Mouse (Mus musculus): Measurements from ENCODE around the gene BC117090. TPM values are rescaled to one million over a fixed set of nuclear protein-coding genes. Genes with fewer than 3 reads are reported as not detected.
"Not testable (repeated sequence)": the region's sequence is repeated elsewhere in the genome, so short reads cannot be mapped to it uniquely, and the experiment has no call there.

BC117090 gene
- not detected in 2 replicates for polyA plus RNA-seq (2016; fragmentation: Nextera tagmentation; extraction: Ambion mirVana)

GRCm38 (mm10) chr16:36334232-36334631, at the start of gene BC117090:
Gene BC117090, minus strand, starts transcription at chr16:36334332.
- WGBS, result 85% methylated on average over 3 of the region's 3 CpGs
- Histone ChIP-seq H3K9ac (no peak within 1 kb of the TSS), H3K36me3 (replicated peaks) (no peaks in the 10 kb centered on the region), H3K4me2 (no peak within 1 kb of the TSS), H3K9me3 (no peaks in the 10 kb centered on the region), H3K4me3 (replicated peaks) (no peak within 1 kb of the TSS), H3K27ac (no peak within 1 kb of the TSS), H3K4me1 (no peaks in the 10 kb centered on the region), H3K27me3 (no peaks in the 10 kb centered on the region)
- no peak for ATAC-seq (ENCODE audit: low FRiP score)

- not testable (repeated sequence) for H3K27ac ChIP-seq; H3K4me1 ChIP-seq; H3K4me2 ChIP-seq; ATAC-seq (ENCODE audit: low FRiP score); H3K9me3 ChIP-seq; H3K9ac ChIP-seq; H3K36me3 ChIP-seq (replicated peaks); H3K27me3 ChIP-seq; H3K4me3 ChIP-seq (replicated peaks)
- WGBS, result 81% methylated on average over 3 of the region's 3 CpGs
These were observed 33.5 kb upstream of the BC117090 start, which contains the start of gene BC100530 for GRCm38 (mm10) chr16:36367648-36368047. Gene BC100530, minus strand, starts transcription at chr16:36367748.

GRCm38 (mm10) chr16:36337171-36337570, 3.0 kb upstream of the BC117090 start:
- no peak overlapping the region for H3K27ac ChIP-seq
- no peaks in the 10 kb centered on the region for H3K27me3 ChIP-seq
- no peak overlapping the region for H3K4me3 ChIP-seq (replicated peaks)
- no peaks in the 10 kb centered on the region for H3K36me3 ChIP-seq (replicated peaks)
- H3K4me1 ChIP-seq, result no peaks in the 10 kb centered on the region
- H3K4me2 ChIP-seq, result no peak overlapping the region
- no peak overlapping the region for H3K9ac ChIP-seq
- H3K9me3 ChIP-seq, result no peaks in the 10 kb centered on the region
- ATAC-seq (ENCODE audit: low FRiP score), result no peak
- 74% methylated on average over 2 of the region's 2 CpGs for WGBS

- H3K27me3 ChIP-seq, result no peaks in the 10 kb centered on the region
- no peak for ATAC-seq (ENCODE audit: low FRiP score)
- no peaks in the 10 kb centered on the region for H3K4me1 ChIP-seq
- H3K9ac ChIP-seq, result no peak overlapping the region
- no peaks in the 10 kb centered on the region for H3K36me3 ChIP-seq (replicated peaks)
- H3K4me2 ChIP-seq, result no peak overlapping the region
- H3K9me3 ChIP-seq, result no peaks in the 10 kb centered on the region
- no peak overlapping the region for H3K27ac ChIP-seq
- no peak overlapping the region for H3K4me3 ChIP-seq (replicated peaks)
These were observed 14.8 kb downstream of the BC117090 start for GRCm38 (mm10) chr16:36319286-36319685.

- not testable (repeated sequence) for H3K27ac ChIP-seq; H3K27me3 ChIP-seq; H3K9me3 ChIP-seq; H3K4me1 ChIP-seq; H3K9ac ChIP-seq; H3K36me3 ChIP-seq (replicated peaks); H3K4me2 ChIP-seq; H3K4me3 ChIP-seq (replicated peaks); ATAC-seq (ENCODE audit: low FRiP score)
- WGBS, result 81% methylated on average over 6 of the region's 6 CpGs
These were observed 18.0 kb downstream of the BC117090 start for GRCm38 (mm10) chr16:36316111-36316510.

GRCm38 (mm10) chr16:36307631-36308030, 26.5 kb downstream of the BC117090 start:
- Histone ChIP-seq H3K9me3 (no peaks in the 10 kb centered on the region), H3K27ac (no peak overlapping the region), H3K36me3 (replicated peaks) (no peaks in the 10 kb centered on the region), H3K4me1 (no peaks in the 10 kb centered on the region), H3K9ac (no peak overlapping the region), H3K4me2 (no peak overlapping the region), H3K27me3 (no peaks in the 10 kb centered on the region), H3K4me3 (replicated peaks) (no peak overlapping the region)
- WGBS, result 88% methylated on average over 4 of the region's 4 CpGs
- no peak for ATAC-seq (ENCODE audit: low FRiP score)

- Histone ChIP-seq H3K36me3 (replicated peaks) (no peaks in the 10 kb centered on the region), H3K27me3 (no peaks in the 10 kb centered on the region), H3K4me3 (replicated peaks) (no peak overlapping the region), H3K27ac (no peak overlapping the region), H3K9me3 (no peaks in the 10 kb centered on the region), H3K4me2 (no peak overlapping the region), H3K9ac (no peak overlapping the region), H3K4me1 (no peaks in the 10 kb centered on the region)
- WGBS, result 90% methylated on average over 4 of the region's 4 CpGs
- no peak for ATAC-seq (ENCODE audit: low FRiP score)
These were observed 45.0 kb downstream of the BC117090 start for GRCm38 (mm10) chr16:36289140-36289539.

- H3K9ac ChIP-seq; H3K27ac ChIP-seq; H3K9me3 ChIP-seq; H3K27me3 ChIP-seq; ATAC-seq (ENCODE audit: low FRiP score); H3K4me1 ChIP-seq; H3K36me3 ChIP-seq (replicated peaks); H3K4me3 ChIP-seq (replicated peaks); H3K4me2 ChIP-seq: not testable (repeated sequence)
- WGBS, result 87% methylated on average over 4 of the region's 4 CpGs
These were observed 57.3 kb downstream of the BC117090 start, which contains the start of gene Stfa1 for GRCm38 (mm10) chr16:36276796-36277195. Gene Stfa1, plus strand, starts transcription at chr16:36276951.

Other genes with a start within 250 kb of the BC117090 start
- not detected in 2 replicates for gene Csta1, start 203.1 kb downstream of the BC117090 start, polyA plus RNA-seq (2016; fragmentation: Nextera tagmentation; extraction: Ambion mirVana)
- not detected in 2 replicates for gene Stfa2l1, start 177.5 kb downstream of the BC117090 start, polyA plus RNA-seq (2016; fragmentation: Nextera tagmentation; extraction: Ambion mirVana)
- 1.5 TPM in 1 of 2 replicates, not detected in the other for gene Gm5483, start 150.1 kb downstream of the BC117090 start, polyA plus RNA-seq (2016; fragmentation: Nextera tagmentation; extraction: Ambion mirVana)
- gene Gm5416, start 123.9 kb downstream of the BC117090 start, polyA plus RNA-seq (2016; fragmentation: Nextera tagmentation; extraction: Ambion mirVana), result not detected in 2 replicates
- gene 2010005H15Rik, start 112.9 kb downstream of the BC117090 start, polyA plus RNA-seq (2016; fragmentation: Nextera tagmentation; extraction: Ambion mirVana), result not detected in 2 replicates
- 1.3 and 2.0 TPM in 2 replicates for gene Stfa1, start 57.4 kb downstream of the BC117090 start, polyA plus RNA-seq (2016; fragmentation: Nextera tagmentation; extraction: Ambion mirVana)
- 1.5 and 2.3 TPM in 2 replicates for gene BC100530, start 33.4 kb upstream of the BC117090 start, polyA plus RNA-seq (2016; fragmentation: Nextera tagmentation; extraction: Ambion mirVana)
- not detected in 2 replicates for gene Stfa2, start 74.1 kb upstream of the BC117090 start, polyA plus RNA-seq (2016; fragmentation: Nextera tagmentation; extraction: Ambion mirVana)
- not detected in 2 replicates for gene Stfa3, start 121.1 kb upstream of the BC117090 start, polyA plus RNA-seq (2016; fragmentation: Nextera tagmentation; extraction: Ambion mirVana)
- 0.18 and 0.22 TPM in 2 replicates for gene Casr, start 227.8 kb upstream of the BC117090 start, polyA plus RNA-seq (2016; fragmentation: Nextera tagmentation; extraction: Ambion mirVana)